Mouse (Mus musculus) lung, postnatal 0 days (tissue): Measurements from ENCODE around the gene Fuom.

Source experiments
- CTCF ChIP-seq: IDR thresholded peaks from 2 replicates; pipeline ENCODE4 v1.5.1; 2016; ENCODE audit warnings: antibody characterized with exemption, mild to moderate bottlenecking
- EP300 ChIP-seq: IDR thresholded peaks from 2 replicates; pipeline ENCODE4 v1.6.1; 2016; ENCODE audit warnings: antibody characterized with exemption, mild to moderate bottlenecking, control low read depth

DNA sequence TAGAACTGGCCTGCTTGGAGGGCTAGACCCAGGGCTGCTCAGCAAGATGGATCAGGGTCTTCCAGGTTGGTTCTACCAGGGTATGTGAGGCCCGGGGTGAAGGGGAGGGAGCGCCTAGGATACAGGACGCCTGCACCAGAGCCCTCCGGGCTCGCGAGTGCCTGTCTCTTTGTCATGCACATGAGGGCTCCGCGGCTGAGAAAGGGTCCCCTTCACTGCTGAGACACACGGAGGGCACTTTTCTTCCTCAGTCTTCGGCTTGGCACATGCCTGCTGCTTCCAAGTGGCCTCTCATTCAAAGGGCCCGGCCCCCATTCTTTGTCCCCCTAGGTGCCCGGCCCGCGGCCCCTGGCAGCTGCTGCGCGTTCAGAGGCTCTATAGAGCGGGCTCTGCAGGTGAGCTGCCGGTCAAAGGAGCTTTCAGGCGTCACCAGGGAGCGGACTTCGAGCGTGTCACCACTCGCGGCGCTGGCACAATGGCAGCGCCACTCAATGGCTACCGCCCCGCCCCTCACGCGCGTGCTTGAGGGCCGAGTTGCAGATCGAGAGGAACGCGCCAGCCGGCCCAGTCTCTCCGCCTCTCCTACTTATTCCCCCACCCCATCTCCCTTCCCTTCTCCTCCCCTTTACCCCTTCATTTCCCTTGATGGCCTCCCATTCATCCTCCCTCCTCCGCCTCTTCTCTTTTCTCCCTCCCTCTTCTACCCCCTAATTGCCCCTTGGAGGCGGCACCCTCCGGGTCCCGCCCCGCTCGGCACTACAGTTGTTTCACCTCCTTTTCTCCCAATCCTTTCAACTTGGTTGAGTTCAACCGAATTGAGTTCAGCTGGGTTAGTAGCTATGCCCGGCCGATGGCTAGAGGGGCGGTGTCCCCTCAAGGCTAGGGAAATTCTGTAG is 41.1 kb downstream of the Fuom start:
- TF ChIP-seq CTCF (0 out of 2 replicates have a peak, but pooled peaks have one; percentile 2), EP300 (no peak)
